Mouse (Mus musculus) CH12.LX (cell line): ENCODE results near the gene Prr19.

Experiments used
- CTCF ChIP-seq, 2 experiments: IDR thresholded peaks in 1 of 2; conservative IDR thresholded peaks in 1 of 2; 2 replicates each; pipeline ENCODE4 v1.5.1; 2011 to 2012; ENCODE audit warnings: low read depth in 2 of 2, low read length in 2 of 2, improper control_type of control experiment in 1 of 2, inconsistent platforms in 1 of 2, mild to moderate bottlenecking in 1 of 2, moderate library complexity in 1 of 2
- EP300 ChIP-seq: IDR thresholded peaks from 2 replicates; pipeline ENCODE4 v1.6.1; 2011; ENCODE audit warnings: low read length, improper control_type of control experiment
- IRF4 ChIP-seq: IDR thresholded peaks from 2 replicates; pipeline ENCODE4 v1.6.1; 2014; ENCODE audit warnings: low read depth, mild to moderate bottlenecking, inconsistent platforms, low read length, improper control_type of control experiment
- KAT2A ChIP-seq: IDR thresholded peaks from 2 replicates; pipeline ENCODE4 v1.6.1; 2012; ENCODE audit warnings: low read length, improper control_type of control experiment, inconsistent platforms; ENCODE audit not compliant: insufficient replicate concordance
- PAX5 ChIP-seq: IDR thresholded peaks from 2 replicates; pipeline ENCODE4 v1.6.1; 2012; ENCODE audit warnings: low read length, inconsistent platforms, mixed read lengths
- POLR2A ChIP-seq: IDR thresholded peaks from 2 replicates; pipeline ENCODE4 v1.6.1; 2011; ENCODE audit warnings: low read depth, mild to moderate bottlenecking, improper control_type of control experiment, low read length
- SIN3A ChIP-seq: IDR thresholded peaks from 2 replicates; pipeline ENCODE4 v1.6.1; 2012; ENCODE audit warnings: low read length, improper control_type of control experiment, inconsistent platforms
- UBTF ChIP-seq: IDR thresholded peaks from 2 replicates; pipeline ENCODE4 v1.6.1; 2012; ENCODE audit warnings: low read depth, mild to moderate bottlenecking, inconsistent platforms, low read length, improper control_type of control experiment, moderate library complexity
- ZC3H11A ChIP-seq: IDR thresholded peaks from 2 replicates; pipeline ENCODE4 v1.6.1; 2012; ENCODE audit warnings: low read depth, mild to moderate bottlenecking, inconsistent platforms, low read length, improper control_type of control experiment
- ZMIZ1 ChIP-seq: IDR thresholded peaks from 2 replicates; pipeline ENCODE4 v1.6.1; 2012; ENCODE audit warnings: low read depth, mild to moderate bottlenecking, inconsistent platforms, low read length, improper control_type of control experiment
- ZNF384 ChIP-seq: IDR thresholded peaks from 2 replicates; pipeline ENCODE4 v1.6.1; 2012; ENCODE audit warnings: low read depth, low read length, improper control_type of control experiment, inconsistent platforms

DNA sequence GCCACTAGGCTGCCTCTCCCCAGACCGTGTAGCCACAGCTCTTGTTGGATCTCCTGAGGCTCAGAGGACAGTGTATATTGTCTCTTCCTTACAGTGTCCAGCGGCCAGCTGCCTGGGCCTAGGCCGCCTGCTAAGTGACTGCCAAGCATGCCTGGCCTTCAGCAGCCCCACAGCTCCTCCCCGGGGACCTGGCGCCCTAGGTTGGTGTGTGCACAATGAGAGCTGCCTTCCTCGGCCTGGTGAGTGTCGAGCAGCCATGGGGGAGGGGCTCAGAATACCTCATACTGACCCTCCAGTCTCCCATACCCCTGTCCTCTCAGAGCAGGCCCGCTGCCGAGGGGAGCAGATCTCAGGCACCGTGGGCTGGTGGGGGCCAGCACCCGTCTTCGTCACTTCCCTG is 33.3 kb downstream of the Prr19 start:
- TF ChIP-seq KAT2A (no peak), CTCF (conservative IDR thresholded peaks at IDR 0.05 in 1 of 2, IDR thresholded peaks at IDR 0.05 in 1 of 2; ENCODE audit: low read depth in 2 of 2, low read length in 2 of 2) (no peak), IRF4 (no peak), POLR2A (no peak), EP300 (no peak), ZC3H11A (no peak), ZMIZ1 (no peak), PAX5 (no peak), SIN3A (no peak), ZNF384 (no peak), UBTF (no peak)
